Mouse (Mus musculus): ENCODE results near the gene Mpped2. TPM values are rescaled to one million over a fixed set of nuclear protein-coding genes. Genes with fewer than 3 reads are reported as not detected.

Gene Mpped2
- polyA plus RNA-seq, 1 experiment from 2014 or later: 1.8 TPM

GRCm38 (mm10) chr2:106789694-106790328 is 96.7 kb downstream of the Mpped2 start:
- no peak overlapping the region for H3K9ac ChIP-seq (ENCODE audit: low read depth, low read length)
- H3K4me1 ChIP-seq (ENCODE audit: control insufficient read depth, low read depth, low read length): no peaks in the 10 kb centered on the region; the same call in 1 of the 2 replicates
- H3K4me2 ChIP-seq (ENCODE audit: low read depth, low read length): no peak overlapping the region
- no peaks in the 10 kb centered on the region for H3K9me3 ChIP-seq (replicated peaks; ENCODE audit: control insufficient read depth, low read length)
- H3K36me3 ChIP-seq (ENCODE audit: control insufficient read depth, insufficient read depth): no peaks in the 10 kb centered on the region
- no peak overlapping the region; the same call in 1 of the 2 replicates for H3K27ac ChIP-seq (ENCODE audit: low read length)
- ATAC-seq (ENCODE audit: low read depth): peak; percentile 72
- WGBS (ENCODE audit: insufficient replicate concordance): 51% methylated on average over 5 of the region's 5 CpGs
- H3K4me3 ChIP-seq (ENCODE audit: low read depth, low read length): no peak overlapping the region
- H3K27me3 ChIP-seq (ENCODE audit: control insufficient read depth, insufficient read depth, low read depth, low read length): no peaks in the 10 kb centered on the region

GRCm38 (mm10) chr2:106790329-106790701 is 97.2 kb downstream of the Mpped2 start:
- peak; percentile 63 for ATAC-seq (ENCODE audit: low read depth)
- whole genome bisulfite sequencing (ENCODE audit: insufficient replicate concordance): 55% methylated on average over 3 of the region's 3 CpGs
- no peaks in the 10 kb centered on the region for H3K27me3 ChIP-seq (ENCODE audit: control insufficient read depth, insufficient read depth, low read depth, low read length)
- H3K4me1 ChIP-seq (ENCODE audit: control insufficient read depth, low read depth, low read length): no peaks in the 10 kb centered on the region; the same call in 1 of the 2 replicates
- H3K27ac ChIP-seq (ENCODE audit: low read length): no peak overlapping the region
- no peak overlapping the region for H3K4me3 ChIP-seq (ENCODE audit: low read depth, low read length)
- no peak overlapping the region for H3K9ac ChIP-seq (ENCODE audit: low read depth, low read length)
- no peaks in the 10 kb centered on the region for H3K9me3 ChIP-seq (replicated peaks; ENCODE audit: control insufficient read depth, low read length)
- H3K4me2 ChIP-seq (ENCODE audit: low read depth, low read length): no peak overlapping the region
- H3K36me3 ChIP-seq (ENCODE audit: control insufficient read depth, insufficient read depth): no peaks in the 10 kb centered on the region

GRCm38 (mm10) chr2:106796246-106796645 is 103.2 kb downstream of the Mpped2 start:
- WGBS (ENCODE audit: insufficient replicate concordance): 51% methylated on average over 7 of the region's 7 CpGs
- Histone ChIP-seq H3K4me3 (ENCODE audit: low read depth, low read length) (no peak overlapping the region), H3K9ac (ENCODE audit: low read depth, low read length) (no peak overlapping the region), H3K27me3 (ENCODE audit: control insufficient read depth, insufficient read depth, low read depth, low read length) (no peaks in the 10 kb centered on the region), H3K36me3 (ENCODE audit: control insufficient read depth, insufficient read depth) (no peaks in the 10 kb centered on the region), H3K27ac (ENCODE audit: low read length) (no peak overlapping the region), H3K9me3 (replicated peaks; ENCODE audit: control insufficient read depth, low read length) (no peaks in the 10 kb centered on the region), H3K4me1 (ENCODE audit: control insufficient read depth, low read depth, low read length) (no peaks in the 10 kb centered on the region), H3K4me2 (ENCODE audit: low read depth, low read length) (no peak overlapping the region)
- no peak for ATAC-seq (ENCODE audit: low read depth)

- Histone ChIP-seq H3K4me3 (ENCODE audit: low read depth, low read length) (no peak overlapping the region), H3K27me3 (ENCODE audit: control insufficient read depth, insufficient read depth, low read depth, low read length) (no peaks in the 10 kb centered on the region), H3K36me3 (ENCODE audit: control insufficient read depth, insufficient read depth) (no peaks in the 10 kb centered on the region), H3K9me3 (replicated peaks; ENCODE audit: control insufficient read depth, low read length) (no peaks in the 10 kb centered on the region), H3K4me2 (ENCODE audit: low read depth, low read length) (no peak overlapping the region), H3K9ac (ENCODE audit: low read depth, low read length) (no peak overlapping the region), H3K4me1 (ENCODE audit: control insufficient read depth, low read depth, low read length) (no peaks in the 10 kb centered on the region), H3K27ac (ENCODE audit: low read length) (no peak overlapping the region)
- WGBS (ENCODE audit: insufficient replicate concordance): 77% methylated on average over 3 of the region's 3 CpGs
- ATAC-seq (ENCODE audit: low read depth): no peak
These were observed 104.8 kb downstream of the Mpped2 start for GRCm38 (mm10) chr2:106797855-106798254.

- H3K9ac ChIP-seq (ENCODE audit: low read depth, low read length): no peak overlapping the region
- no peaks in the 10 kb centered on the region for H3K36me3 ChIP-seq (ENCODE audit: control insufficient read depth, insufficient read depth)
- no peak overlapping the region for H3K4me3 ChIP-seq (ENCODE audit: low read depth, low read length)
- H3K9me3 ChIP-seq (replicated peaks; ENCODE audit: control insufficient read depth, low read length): no peaks in the 10 kb centered on the region
- WGBS (ENCODE audit: insufficient replicate concordance): 44% methylated on average over 4 of the region's 4 CpGs
- no peak overlapping the region for H3K4me2 ChIP-seq (ENCODE audit: low read depth, low read length)
- H3K27me3 ChIP-seq (ENCODE audit: control insufficient read depth, insufficient read depth, low read depth, low read length): no peaks in the 10 kb centered on the region
- H3K27ac ChIP-seq (ENCODE audit: low read length): no peak overlapping the region
- ATAC-seq (ENCODE audit: low read depth): no peak
- H3K4me1 ChIP-seq (ENCODE audit: control insufficient read depth, low read depth, low read length): no peaks in the 10 kb centered on the region
These were observed 105.8 kb downstream of the Mpped2 start for GRCm38 (mm10) chr2:106798824-106799223.

GRCm38 (mm10) chr2:106815898-106816297 is 122.8 kb downstream of the Mpped2 start:
- Histone ChIP-seq H3K4me2 (ENCODE audit: low read depth, low read length) (no peak overlapping the region), H3K27me3 (ENCODE audit: control insufficient read depth, insufficient read depth, low read depth, low read length) (no peaks in the 10 kb centered on the region), H3K27ac (ENCODE audit: low read length) (no peak overlapping the region), H3K4me1 (ENCODE audit: control insufficient read depth, low read depth, low read length) (no peaks in the 10 kb centered on the region), H3K36me3 (ENCODE audit: control insufficient read depth, insufficient read depth) (no peaks in the 10 kb centered on the region), H3K9ac (ENCODE audit: low read depth, low read length) (no peak overlapping the region), H3K9me3 (replicated peaks; ENCODE audit: control insufficient read depth, low read length) (no peaks in the 10 kb centered on the region), H3K4me3 (ENCODE audit: low read depth, low read length) (no peak overlapping the region)
- 57% methylated on average over 3 of the region's 3 CpGs for WGBS (ENCODE audit: insufficient replicate concordance)
- ATAC-seq (ENCODE audit: low read depth): no peak

- Histone ChIP-seq H3K4me3 (ENCODE audit: low read depth, low read length) (no peak overlapping the region), H3K9me3 (replicated peaks; ENCODE audit: control insufficient read depth, low read length) (no peaks in the 10 kb centered on the region), H3K27ac (ENCODE audit: low read length) (no peak overlapping the region), H3K4me1 (ENCODE audit: control insufficient read depth, low read depth, low read length) (no peaks in the 10 kb centered on the region; the same call in 1 of the 2 replicates), H3K27me3 (ENCODE audit: control insufficient read depth, insufficient read depth, low read depth, low read length) (no peaks in the 10 kb centered on the region), H3K9ac (ENCODE audit: low read depth, low read length) (no peak overlapping the region), H3K4me2 (ENCODE audit: low read depth, low read length) (no peak overlapping the region), H3K36me3 (ENCODE audit: control insufficient read depth, insufficient read depth) (no peaks in the 10 kb centered on the region)
- no peak for ATAC-seq (ENCODE audit: low read depth)
- WGBS (ENCODE audit: insufficient replicate concordance): 65% methylated on average over 8 of the region's 8 CpGs
These were observed 128.2 kb downstream of the Mpped2 start for GRCm38 (mm10) chr2:106821292-106821691.

- WGBS (ENCODE audit: insufficient replicate concordance): 56% methylated on average over 6 of the region's 6 CpGs
- Histone ChIP-seq H3K4me2 (ENCODE audit: low read depth, low read length) (no peak overlapping the region), H3K27me3 (ENCODE audit: control insufficient read depth, insufficient read depth, low read depth, low read length) (no peaks in the 10 kb centered on the region), H3K9me3 (replicated peaks; ENCODE audit: control insufficient read depth, low read length) (no peaks in the 10 kb centered on the region), H3K36me3 (ENCODE audit: control insufficient read depth, insufficient read depth) (no peaks in the 10 kb centered on the region), H3K4me1 (ENCODE audit: control insufficient read depth, low read depth, low read length) (no peaks in the 10 kb centered on the region; the same call in 1 of the 2 replicates), H3K27ac (ENCODE audit: low read length) (no peak overlapping the region), H3K9ac (ENCODE audit: low read depth, low read length) (no peak overlapping the region), H3K4me3 (ENCODE audit: low read depth, low read length) (no peak overlapping the region)
- peak; percentile 66 for ATAC-seq (ENCODE audit: low read depth)
These were observed 128.8 kb downstream of the Mpped2 start for GRCm38 (mm10) chr2:106821883-106822282.

- WGBS (ENCODE audit: insufficient replicate concordance): 47% methylated on average over 5 of the region's 5 CpGs
- Histone ChIP-seq H3K9ac (ENCODE audit: low read depth, low read length) (no peak overlapping the region), H3K27me3 (ENCODE audit: control insufficient read depth, insufficient read depth, low read depth, low read length) (no peaks in the 10 kb centered on the region), H3K36me3 (ENCODE audit: control insufficient read depth, insufficient read depth) (no peaks in the 10 kb centered on the region), H3K27ac (ENCODE audit: low read length) (no peak overlapping the region), H3K4me1 (ENCODE audit: control insufficient read depth, low read depth, low read length) (no peaks in the 10 kb centered on the region; the same call in 1 of the 2 replicates), H3K4me2 (ENCODE audit: low read depth, low read length) (no peak overlapping the region), H3K9me3 (replicated peaks; ENCODE audit: control insufficient read depth, low read length) (no peaks in the 10 kb centered on the region), H3K4me3 (ENCODE audit: low read depth, low read length) (no peak overlapping the region)
- ATAC-seq (ENCODE audit: low read depth): no peak
These were observed 129.5 kb downstream of the Mpped2 start for GRCm38 (mm10) chr2:106822540-106822939.

Data from liver, embryonic 16.5 days (tissue).